Mouse (Mus musculus) CH12.LX (cell line): ENCODE results near the gene Mapk9.

Experiments
- CTCF ChIP-seq, 2 experiments: IDR thresholded peaks in 1 of 2; conservative IDR thresholded peaks in 1 of 2; 2 replicates each; pipeline ENCODE4 v1.5.1; 2011 to 2012; ENCODE audit warnings: low read depth in 2 of 2, low read length in 2 of 2, improper control_type of control experiment in 1 of 2, inconsistent platforms in 1 of 2, mild to moderate bottlenecking in 1 of 2, moderate library complexity in 1 of 2
- EP300 ChIP-seq: IDR thresholded peaks from 2 replicates; pipeline ENCODE4 v1.6.1; 2011; ENCODE audit warnings: low read length, improper control_type of control experiment
- GABPA ChIP-seq: IDR thresholded peaks from 2 replicates; pipeline ENCODE4 v1.6.1; 2012; ENCODE audit warnings: low read depth, low read length, improper control_type of control experiment, inconsistent platforms; ENCODE audit not compliant: insufficient replicate concordance
- HCFC1 ChIP-seq: IDR thresholded peaks from 2 replicates; pipeline ENCODE4 v1.6.1; 2012; ENCODE audit warnings: low read depth, mild to moderate bottlenecking, inconsistent platforms, low read length, improper control_type of control experiment
- JUN ChIP-seq: IDR thresholded peaks from 2 replicates; pipeline ENCODE4 v1.6.1; 2011; ENCODE audit warnings: low read depth, mild to moderate bottlenecking, low read length, improper control_type of control experiment, moderate library complexity; ENCODE audit not compliant: insufficient read depth
- KAT2A ChIP-seq: IDR thresholded peaks from 2 replicates; pipeline ENCODE4 v1.6.1; 2012; ENCODE audit warnings: low read length, improper control_type of control experiment, inconsistent platforms; ENCODE audit not compliant: insufficient replicate concordance
- PAX5 ChIP-seq: IDR thresholded peaks from 2 replicates; pipeline ENCODE4 v1.6.1; 2012; ENCODE audit warnings: low read length, inconsistent platforms, mixed read lengths
- POLR2A ChIP-seq: IDR thresholded peaks from 2 replicates; pipeline ENCODE4 v1.6.1; 2011; ENCODE audit warnings: low read depth, mild to moderate bottlenecking, improper control_type of control experiment, low read length
- POLR2AphosphoS2 ChIP-seq: IDR thresholded peaks from 2 replicates; pipeline ENCODE4 v1.6.1; 2011; ENCODE audit warnings: low read depth, low read length, improper control_type of control experiment
- SIN3A ChIP-seq: IDR thresholded peaks from 2 replicates; pipeline ENCODE4 v1.6.1; 2012; ENCODE audit warnings: low read length, improper control_type of control experiment, inconsistent platforms
- SMC3 ChIP-seq: IDR thresholded peaks from 2 replicates; pipeline ENCODE4 v1.6.1; 2011; ENCODE audit warnings: low read depth, low read length, improper control_type of control experiment
- TBP ChIP-seq: conservative IDR thresholded peaks from 2 replicates; pipeline ENCODE4 v1.6.1; 2011; ENCODE audit warnings: low read depth, low read length, improper control_type of control experiment
- TCF12 ChIP-seq: IDR thresholded peaks from 2 replicates; pipeline ENCODE4 v1.6.1; 2014; ENCODE audit warnings: low read depth, mild to moderate bottlenecking, inconsistent platforms, low read length, improper control_type of control experiment
- ZKSCAN1 ChIP-seq: IDR thresholded peaks from 2 replicates; pipeline ENCODE4 v1.6.1; 2012; ENCODE audit warnings: low read depth, inconsistent platforms, low read length, improper control_type of control experiment, borderline replicate concordance

GRCm38 (mm10) chr11:49900962-49901658, 54.6 kb downstream of the Mapk9 start:
- TF ChIP-seq POLR2AphosphoS2 (no peak), CTCF (conservative IDR thresholded peaks at IDR 0.05 in 1 of 2, IDR thresholded peaks at IDR 0.05 in 1 of 2; ENCODE audit: low read depth in 2 of 2, low read length in 2 of 2) (no peak), HCFC1 (no peak), GABPA (no peak), ZKSCAN1 (no peak), POLR2A (no peak), TCF12 (no peak), EP300 (no peak), PAX5 (no peak), TBP (no peak), KAT2A (no peak), SIN3A (no peak), JUN (no peak), SMC3 (no peak)
